Mouse (Mus musculus) embryonic facial prominence, embryonic 11.5 days (tissue): ENCODE data around the gene Tmem190. TPM values are rescaled to one million over a fixed set of nuclear protein-coding genes. Genes with fewer than 3 reads are reported as not detected.
A peak's percentile ranks its signal among the peaks of the same experiment; 100 is the strongest.
"Not testable (repeated sequence)": the region's sequence is repeated elsewhere in the genome, so short reads cannot be mapped to it uniquely, and the experiment has no call there.

ENCODE experiments used
- ATAC-seq: fragments of 200-750 bp; cut with Nextera tagmentation; replicated peaks from 2 replicates; pipeline ENCODE4 v1.8.0; 2017; ENCODE audit warnings: low read depth; ENCODE audit not compliant: insufficient number of reproducible peaks, low FRiP score, low TSS enrichment
- DNase-seq: peaks from one replicate; pipeline ENCODE4 v3.0.0-alpha.2; 2015; ENCODE audit warnings: low spot score
- H3K27ac ChIP-seq: fragments of 300-500 bp; sonication (generic); replicated peaks from 2 replicates; pipeline ENCODE4 v1.5.1; 2014; ENCODE audit warnings: mild to moderate bottlenecking, low read depth, low read length, control low read depth
- H3K27me3 ChIP-seq: fragments of 300-500 bp; sonication (generic); 2 replicates; pipeline ENCODE4 v1.6.1; 2014; ENCODE audit warnings: mild to moderate bottlenecking, low read length, moderate library complexity, mixed read lengths; ENCODE audit not compliant: control insufficient read depth, insufficient read depth
- H3K36me3 ChIP-seq: fragments of 300-500 bp; sonication (generic); replicated peaks from 2 replicates; pipeline ENCODE4 v1.6.1; 2014; ENCODE audit warnings: low read depth, mild to moderate bottlenecking, low read length, moderate library complexity, mixed read lengths; ENCODE audit not compliant: control insufficient read depth, insufficient read depth
- H3K4me1 ChIP-seq: fragments of 300-500 bp; sonication (generic); 2 replicates; pipeline ENCODE4 v1.6.1; 2014; ENCODE audit warnings: low read length, mixed read lengths; ENCODE audit not compliant: control insufficient read depth, insufficient read depth
- H3K4me2 ChIP-seq: fragments of 300-500 bp; sonication (generic); 2 replicates; pipeline ENCODE4 v1.6.1; 2014; ENCODE audit warnings: low read depth, mild to moderate bottlenecking, control low read depth, low read length, moderate library complexity
- H3K4me3 ChIP-seq: fragments of 300-500 bp; sonication (generic); 2 replicates; pipeline ENCODE4 v1.5.1; 2014; ENCODE audit warnings: low read depth, low read length, control low read depth
- H3K9ac ChIP-seq: fragments of 300-500 bp; sonication (generic); replicated peaks from 2 replicates; pipeline ENCODE4 v1.6.1; 2014; ENCODE audit warnings: mild to moderate bottlenecking, control low read depth, low read length
- H3K9me3 ChIP-seq: fragments of 300-500 bp; sonication (generic); replicated peaks from 2 replicates; pipeline ENCODE4 v1.6.1; 2016; ENCODE audit warnings: mild to moderate bottlenecking, low read length, inconsistent platforms, mixed read lengths; ENCODE audit not compliant: control insufficient read depth
- WGBS: fragments of 180-500 bp; shearing (Covaris S2); extraction: QIAGEN DNeasy Blood & Tissue Kit; methylation state at CpG from one replicate; pipeline ENCODE4 v1.1.7; 2014; 5-methylcytosine and 5-hydroxymethylcytosine counted together
- polyA plus RNA-seq: library from polyadenylated mRNA; unstranded; fragments of >200 nt; fragmentation: Nextera tagmentation; extraction: Ambion mirVana; gene quantifications from 2 replicates; pipeline ENCODE4 v1.2.1, GENCODE M21; 2014

Tmem190 gene
- polyA plus RNA-seq, 1 experiment from 2014 or later = not detected

GRCm38 (mm10) chr7:4792278-4793212, 9.8 kb downstream of the Tmem190 start, which contains the start of gene Rpl28:
Rpl28 (plus strand) TSS chr7:4792874.
- peak; percentile 80 for ATAC-seq
- peaks cover 5% of the 10 kb centered on the region for H3K36me3 ChIP-seq
- DNase-seq = peak; percentile 99
- peak within 1 kb of the TSS; percentile 95 for H3K9ac ChIP-seq
- 2% methylated on average over 51 of the region's 54 CpGs for WGBS
- peak within 1 kb of the TSS; percentile 90 for H3K27ac ChIP-seq
- H3K9me3 ChIP-seq = no peaks in the 10 kb centered on the region
- H3K4me3 ChIP-seq = peak within 1 kb of the TSS; percentile 77
- H3K4me1 ChIP-seq = peaks cover 3% of the 10 kb centered on the region; the same call in 1 of the 2 replicates
- H3K4me2 ChIP-seq = peak within 1 kb of the TSS; percentile 75
- H3K27me3 ChIP-seq = 0 out of 2 replicates have a peak, but pooled peaks cover 3% of the 10 kb centered on the region

GRCm38 (mm10) chr7:4793248-4793647, 10.5 kb downstream of the Tmem190 start:
- peak overlapping the region; percentile 95 for H3K9ac ChIP-seq
- peak overlapping the region; percentile 75 for H3K4me2 ChIP-seq
- under 1% methylated on average over 31 of the region's 31 CpGs for WGBS
- ATAC-seq, H3K27me3 ChIP-seq, DNase-seq, H3K4me1 ChIP-seq, H3K9me3 ChIP-seq, H3K36me3 ChIP-seq: not testable (repeated sequence)
- peak overlapping the region; percentile 90 for H3K27ac ChIP-seq
- H3K4me3 ChIP-seq = peak overlapping the region; percentile 77

- Histone ChIP-seq H3K27ac (no peak overlapping the region), H3K36me3 (peaks cover 7% of the 10 kb centered on the region)
Observed at GRCm38 (mm10) chr7:4793674-4794073, 10.9 kb downstream of the Tmem190 start.

GRCm38 (mm10) chr7:4794631-4795168, 12.0 kb downstream of the Tmem190 start:
- peaks cover 3% of the 10 kb centered on the region; the same call in 1 of the 2 replicates for H3K4me1 ChIP-seq
- DNase-seq (no peak), ATAC-seq (no peak)
- WGBS = 83% methylated on average over 3 of the region's 3 CpGs
- no peaks in the 10 kb centered on the region for H3K27me3 ChIP-seq
- no peak overlapping the region for H3K4me3 ChIP-seq
- no peaks in the 10 kb centered on the region for H3K9me3 ChIP-seq
- no peak overlapping the region for H3K4me2 ChIP-seq
- peaks cover 7% of the 10 kb centered on the region for H3K36me3 ChIP-seq
- H3K27ac ChIP-seq = no peak overlapping the region
- no peak overlapping the region for H3K9ac ChIP-seq

More at GRCm38 (mm10) chr7:4793674-4794073, 10.9 kb downstream of the Tmem190 start:
- H3K9me3 ChIP-seq = no peaks in the 10 kb centered on the region
- peak overlapping the region; percentile 95 for H3K9ac ChIP-seq
- H3K4me2 ChIP-seq = peak overlapping the region; percentile 75
- H3K4me1 ChIP-seq = peaks cover 3% of the 10 kb centered on the region; the same call in 1 of the 2 replicates
- whole genome bisulfite sequencing = 40% methylated on average over 4 of the region's 4 CpGs
- ATAC-seq = no peak
- no peak for DNase-seq
- H3K4me3 ChIP-seq = peak overlapping the region; percentile 77
- H3K27me3 ChIP-seq = 0 out of 2 replicates have a peak, but pooled peaks cover 3% of the 10 kb centered on the region

- H3K9ac ChIP-seq = no peak overlapping the region
- no peaks in the 10 kb centered on the region for H3K27me3 ChIP-seq
- peaks cover 3% of the 10 kb centered on the region; the same call in 1 of the 2 replicates for H3K4me1 ChIP-seq
- H3K36me3 ChIP-seq = peaks cover 7% of the 10 kb centered on the region
- DNase-seq = peak; percentile 62
- no peak overlapping the region for H3K27ac ChIP-seq
- H3K4me3 ChIP-seq = no peak overlapping the region
- no peaks in the 10 kb centered on the region for H3K9me3 ChIP-seq
- ATAC-seq = no peak
- no peak overlapping the region for H3K4me2 ChIP-seq
- 73% methylated on average over 7 of the region's 7 CpGs for WGBS
Observed at GRCm38 (mm10) chr7:4795767-4796433, 13.2 kb downstream of the Tmem190 start.

- ATAC-seq = no peak
- Histone ChIP-seq H3K36me3 (peaks cover 5% of the 10 kb centered on the region; the same call in 1 of the 2 replicates), H3K4me3 (no peak overlapping the region), H3K4me1 (no peaks in the 10 kb centered on the region), H3K9me3 (no peaks in the 10 kb centered on the region), H3K27me3 (no peaks in the 10 kb centered on the region), H3K9ac (no peak overlapping the region), H3K27ac (no peak overlapping the region), H3K4me2 (no peak overlapping the region)
- DNase-seq = no peak
Observed at GRCm38 (mm10) chr7:4802247-4802646, 19.5 kb downstream of the Tmem190 start.

GRCm38 (mm10) chr7:4806716-4807115, 24.0 kb downstream of the Tmem190 start:
- WGBS = 88% methylated on average over 7 of the region's 7 CpGs
- DNase-seq = peak; percentile 63
- Histone ChIP-seq H3K27me3 (no peaks in the 10 kb centered on the region), H3K9ac (no peak overlapping the region), H3K4me2 (no peak overlapping the region), H3K4me3 (no peak overlapping the region), H3K36me3 (peaks cover 10% of the 10 kb centered on the region), H3K4me1 (no peaks in the 10 kb centered on the region), H3K9me3 (no peaks in the 10 kb centered on the region), H3K27ac (no peak overlapping the region)
- no peak for ATAC-seq
